Mouse (Mus musculus): ENCODE measurements around the gene Tspan12.
"Not testable (repeated sequence)": the region's sequence is repeated elsewhere in the genome, so short reads cannot be mapped to it uniquely, and the experiment has no call there.

Gene Tspan12

GRCm38 (mm10) chr6:21852344-21852785, at the start of gene Tspan12:
Gene Tspan12 (minus strand): TSS chr6:21852515.
- no peak for DNase-seq (ENCODE audit: low spot score)

GRCm38 (mm10) chr6:21894451-21894850, 42.1 kb upstream of the Tspan12 start:
- no peak for DNase-seq (ENCODE audit: low spot score)

GRCm38 (mm10) chr6:21889101-21889500, 36.8 kb upstream of the Tspan12 start:
- DNase-seq (ENCODE audit: low spot score): no peak

- not testable (repeated sequence) for DNase-seq (ENCODE audit: low spot score)
These were observed 35.7 kb upstream of the Tspan12 start for GRCm38 (mm10) chr6:21887971-21888370.

GRCm38 (mm10) chr6:21879496-21879895, 27.2 kb upstream of the Tspan12 start:
- no peak for DNase-seq (ENCODE audit: low spot score)

GRCm38 (mm10) chr6:21867310-21867709, 15.0 kb upstream of the Tspan12 start:
- no peak for DNase-seq (ENCODE audit: low spot score)

GRCm38 (mm10) chr6:21864179-21864578, 11.9 kb upstream of the Tspan12 start:
- no peak for DNase-seq (ENCODE audit: low spot score)

- DNase-seq (ENCODE audit: low spot score): no peak
These were observed 11.2 kb upstream of the Tspan12 start for GRCm38 (mm10) chr6:21863561-21863960.

GRCm38 (mm10) chr6:21861316-21861715, 9.0 kb upstream of the Tspan12 start:
- no peak for DNase-seq (ENCODE audit: low spot score)

GRCm38 (mm10) chr6:21857843-21858242, 5.5 kb upstream of the Tspan12 start:
- no peak for DNase-seq (ENCODE audit: low spot score)

GRCm38 (mm10) chr6:21855921-21856320, 3.6 kb upstream of the Tspan12 start:
- DNase-seq (ENCODE audit: low spot score): no peak

GRCm38 (mm10) chr6:21853342-21853741, 1.0 kb upstream of the Tspan12 start:
- DNase-seq (ENCODE audit: low spot score): no peak

GRCm38 (mm10) chr6:21851596-21852343, 545 bp downstream of the Tspan12 start:
- no peak for DNase-seq (ENCODE audit: low spot score)

- no peak for DNase-seq (ENCODE audit: low spot score)
These were observed 1.0 kb downstream of the Tspan12 start for GRCm38 (mm10) chr6:21851346-21851595.

- peak; percentile 7 for DNase-seq (ENCODE audit: low spot score)
These were observed 1.6 kb downstream of the Tspan12 start for GRCm38 (mm10) chr6:21850526-21851345.

- no peak for DNase-seq (ENCODE audit: low spot score)
These were observed 3.5 kb downstream of the Tspan12 start for GRCm38 (mm10) chr6:21848808-21849207.

- no peak for DNase-seq (ENCODE audit: low spot score)
These were observed 12.1 kb downstream of the Tspan12 start for GRCm38 (mm10) chr6:21839976-21840775.

GRCm38 (mm10) chr6:21839244-21839814, 13.0 kb downstream of the Tspan12 start:
- DNase-seq (ENCODE audit: low spot score): no peak

GRCm38 (mm10) chr6:21833531-21833930, 18.8 kb downstream of the Tspan12 start:
- DNase-seq (ENCODE audit: low spot score): no peak

- no peak for DNase-seq (ENCODE audit: low spot score)
These were observed 20.4 kb downstream of the Tspan12 start for GRCm38 (mm10) chr6:21831871-21832270.

- no peak for DNase-seq (ENCODE audit: low spot score)
These were observed 21.4 kb downstream of the Tspan12 start for GRCm38 (mm10) chr6:21830931-21831330.

- DNase-seq (ENCODE audit: low spot score): no peak
These were observed 22.4 kb downstream of the Tspan12 start for GRCm38 (mm10) chr6:21829930-21830329.

Measured in c-Kit-positive CD71-positive TER-119-positive erythroid progenitor cells, embryonic 14.5 days (primary cell).